8 mouse cellular contexts compared by ENCODE assay signal in genomic region chrX:48532175-48532574, GRCm38 (mm10). TPM values are rescaled to one million over a fixed set of nuclear protein-coding genes. Genes with fewer than 3 reads are reported as not detected.
A peak's percentile ranks its signal among the peaks of the same experiment; 100 is the strongest.
DNase-seq lines count a peak whose midpoint lies in the region; ATAC-seq and TF ChIP-seq lines count a peak whose summit lies in the region.

No protein-coding gene starts in this region.

- 47% methylated on average over 3 of the region's 3 CpGs for WGBS in bone marrow, adult 2 months
- WGBS in heart, embryonic 11.5 days (ENCODE audit: insufficient replicate concordance) = 33% methylated on average over 3 of the region's 3 CpGs
- WGBS in large intestine, adult 2 months = 29% methylated on average over 3 of the region's 3 CpGs
- WGBS in lung, embryonic 16.5 days = 30% methylated on average over 3 of the region's 3 CpGs

- no peaks in the 10 kb centered on the region for H3K4me1 ChIP-seq in ES-Bruce4 (ENCODE audit: control insufficient read depth, insufficient read depth, low read length)
- H3K4me1 ChIP-seq in bone marrow, adult 2 months (ENCODE audit: control insufficient read depth, insufficient read depth, low read length) = no peaks in the 10 kb centered on the region
- H3K4me1 ChIP-seq in embryonic fibroblast, embryonic 13.5 days (ENCODE audit: control insufficient read depth, insufficient read depth, low read length) = no peaks in the 10 kb centered on the region
- no peaks in the 10 kb centered on the region for H3K4me1 ChIP-seq in heart, embryonic 11.5 days (ENCODE audit: control insufficient read depth, insufficient read depth, low read length)
- no peaks in the 10 kb centered on the region for H3K4me1 ChIP-seq in lung, embryonic 16.5 days (replicated peaks; ENCODE audit: control insufficient read depth, insufficient read depth, low read length)

- H3K9me3 ChIP-seq in ES-Bruce4 (replicated peaks; ENCODE audit: control insufficient read depth, insufficient read depth, low read length, poor library complexity, severe bottlenecking) = no peaks in the 10 kb centered on the region
- no peaks in the 10 kb centered on the region for H3K9me3 ChIP-seq in heart, embryonic 11.5 days (replicated peaks; ENCODE audit: control insufficient read depth, low read length)
- no peaks in the 10 kb centered on the region for H3K9me3 ChIP-seq in lung, embryonic 16.5 days (ENCODE audit: control insufficient read depth, low read length)

- TF ChIP-seq CTCF in ES-Bruce4 (IDR thresholded peaks at IDR 0.05; ENCODE audit: low read depth, low read length) = peak; percentile 49
- peak; percentile 81 for TF ChIP-seq CTCF in bone marrow, adult 2 months (IDR thresholded peaks at IDR 0.05; ENCODE audit: control insufficient read depth, insufficient read depth, low read length)
- peak; percentile 52; the same call in 1 of the 2 replicates for TF ChIP-seq CTCF in embryonic fibroblast, embryonic 13.5 days (IDR thresholded peaks at IDR 0.05; ENCODE audit: borderline replicate concordance, insufficient read depth, low read length)

- no peak overlapping the region for H3K4me3 ChIP-seq in ES-Bruce4 (ENCODE audit: low read depth, low read length)
- H3K4me3 ChIP-seq in bone marrow, adult 2 months (replicated peaks; ENCODE audit: control insufficient read depth, low read depth, low read length) = no peak overlapping the region
- H3K4me3 ChIP-seq in embryonic fibroblast, embryonic 13.5 days (ENCODE audit: insufficient read depth, low read length) = no peak overlapping the region
- H3K4me3 ChIP-seq in heart, embryonic 11.5 days (ENCODE audit: low read depth, low read length) = no peak overlapping the region
- H3K4me3 ChIP-seq in lung, embryonic 16.5 days (ENCODE audit: low read length) = no peak overlapping the region

- peak overlapping the region; percentile 25; the same call in 1 of the 2 replicates for H3K4me2 ChIP-seq in heart, embryonic 11.5 days
- H3K4me2 ChIP-seq in lung, embryonic 16.5 days (ENCODE audit: low read depth, low read length) = no peak overlapping the region

- no peak for TF ChIP-seq EP300 in ES-Bruce4 (IDR thresholded peaks at IDR 0.05; ENCODE audit: insufficient read depth, low read depth, low read length)

- ATAC-seq in heart, embryonic 11.5 days (replicated peaks; ENCODE audit: insufficient number of reproducible peaks, low FRiP score, low TSS enrichment) = no peak
- peak; percentile 87 for ATAC-seq in lung, embryonic 16.5 days (ENCODE audit: low read depth)

- H3K36me3 ChIP-seq in ES-Bruce4 (ENCODE audit: control insufficient read depth, insufficient read depth, low read length, poor library complexity, severe bottlenecking) = no peaks in the 10 kb centered on the region
- H3K36me3 ChIP-seq in heart, embryonic 11.5 days (ENCODE audit: control insufficient read depth, insufficient read depth, low read length) = no peaks in the 10 kb centered on the region
- H3K36me3 ChIP-seq in lung, embryonic 16.5 days (ENCODE audit: control insufficient read depth, insufficient read depth, low read length) = no peaks in the 10 kb centered on the region

- no peaks in the 10 kb centered on the region for H3K27me3 ChIP-seq in ES-Bruce4 (ENCODE audit: control insufficient read depth, insufficient read depth, low read length, poor library complexity, severe bottlenecking)
- no peaks in the 10 kb centered on the region for H3K27me3 ChIP-seq in heart, embryonic 11.5 days (ENCODE audit: control insufficient read depth, insufficient read depth, low read length)
- H3K27me3 ChIP-seq in lung, embryonic 16.5 days (ENCODE audit: control insufficient read depth, insufficient read depth, low read depth, low read length) = no peaks in the 10 kb centered on the region

- peak; percentile 19 for DNase-seq in large intestine, adult 2 months (ENCODE audit: low read depth, low spot score)
- DNase-seq in right cerebral cortex, adult 18-20 months = peak; percentile 66
- peak; percentile 14 for DNase-seq in urinary bladder, postnatal 10 days (ENCODE audit: low spot score)

- TF ChIP-seq POLR2A in ES-Bruce4 (IDR thresholded peaks at IDR 0.05; ENCODE audit: insufficient read depth, low read length) = no peak
- no peak for TF ChIP-seq POLR2A in bone marrow, adult 2 months (IDR thresholded peaks at IDR 0.05; ENCODE audit: borderline replicate concordance, control insufficient read depth, low read depth, low read length)
- no peak for TF ChIP-seq POLR2A in embryonic fibroblast, embryonic 13.5 days (IDR thresholded peaks at IDR 0.05; ENCODE audit: low read depth, low read length)

- no peak overlapping the region for H3K27ac ChIP-seq in ES-Bruce4 (ENCODE audit: insufficient read depth, low read length)
- no peak overlapping the region for H3K27ac ChIP-seq in bone marrow, adult 2 months (ENCODE audit: control insufficient read depth, insufficient read depth, low read depth, low read length, poor library complexity)
- no peak overlapping the region for H3K27ac ChIP-seq in embryonic fibroblast, embryonic 13.5 days (ENCODE audit: insufficient read depth, low read length)
- H3K27ac ChIP-seq in heart, embryonic 11.5 days (ENCODE audit: low read depth, low read length) = no peak overlapping the region
- H3K27ac ChIP-seq in lung, embryonic 16.5 days (ENCODE audit: low read length) = no peak overlapping the region

- H3K9ac ChIP-seq in ES-Bruce4 (ENCODE audit: low read depth, poor library complexity, severe bottlenecking) = no peak overlapping the region
- no peak overlapping the region for H3K9ac ChIP-seq in heart, embryonic 11.5 days (ENCODE audit: low read depth, low read length)
- H3K9ac ChIP-seq in lung, embryonic 16.5 days (ENCODE audit: low read length) = no peak overlapping the region

RNA-seq across cellular contexts. Expression of gene Rab33a, which starts 13.1 kb away (rescaled TPM):
- 0.97 and 1.4 TPM in 2 replicates for polyA plus RNA-seq in ES-Bruce4 (2011; ENCODE audit: insufficient read depth, insufficient read length, low read depth, missing spikeins)
- polyA plus RNA-seq in bone marrow, adult 2 months (2011; ENCODE audit: insufficient read depth, insufficient read length, low replicate concordance, missing spikeins) = 1.3 TPM in 1 of 2 replicates, not detected in the other
- 1.1 TPM in 1 of 2 replicates, not detected in the other for polyA plus RNA-seq in embryonic fibroblast, embryonic 13.5 days (2011; ENCODE audit: insufficient read length, low read depth, missing spikeins)
- 6.8 and 7.1 TPM in 2 replicates for polyA plus RNA-seq in heart, embryonic 11.5 days (2014; fragmentation: Nextera tagmentation; extraction: Ambion mirVana)
- 0.31 and 0.73 TPM in 2 replicates for polyA plus RNA-seq in large intestine, adult 2 months (2012; rRNA removed)
- 1.9 and 2.1 TPM in 2 replicates for polyA plus RNA-seq in lung, embryonic 16.5 days (2015; fragmentation: Nextera tagmentation; extraction: Ambion mirVana)

RNA-seq across cellular contexts. Expression of gene Aifm1, which starts 18.8 kb away (rescaled TPM):
- 45.9 and 47.4 TPM in 2 replicates for polyA plus RNA-seq in ES-Bruce4 (2011; ENCODE audit: insufficient read depth, insufficient read length, low read depth, missing spikeins)
- 5.7 and 16.2 TPM in 2 replicates for polyA plus RNA-seq in bone marrow, adult 2 months (2011; ENCODE audit: insufficient read depth, insufficient read length, low replicate concordance, missing spikeins)
- 32.0 and 33.7 TPM in 2 replicates for polyA plus RNA-seq in embryonic fibroblast, embryonic 13.5 days (2011; ENCODE audit: insufficient read length, low read depth, missing spikeins)
- 96.4 and 120 TPM in 2 replicates for polyA plus RNA-seq in heart, embryonic 11.5 days (2014; fragmentation: Nextera tagmentation; extraction: Ambion mirVana)
- 26.1 and 27.1 TPM in 2 replicates for polyA plus RNA-seq in large intestine, adult 2 months (2012; rRNA removed)
- polyA plus RNA-seq in lung, embryonic 16.5 days (2015; fragmentation: Nextera tagmentation; extraction: Ambion mirVana) = 59.2 and 60.5 TPM in 2 replicates

Comparison
In these comparisons a context has a peak if more than half of its experiments do, and no peak if none do; other contexts are left out.
1. DNase-seq: peak in every context shown above with its lines; median percentile 66 in right cerebral cortex, adult 18-20 months; 19 in large intestine, adult 2 months; 14 in urinary bladder, postnatal 10 days.